Mouse (Mus musculus): ENCODE data around the gene Vdac1. TPM values are rescaled to one million over a fixed set of nuclear protein-coding genes. Genes with fewer than 3 reads are reported as not detected.

Gene Vdac1
- 67.8 TPM for polyA plus RNA-seq (2017; shearing (Covaris generic))

DNA sequence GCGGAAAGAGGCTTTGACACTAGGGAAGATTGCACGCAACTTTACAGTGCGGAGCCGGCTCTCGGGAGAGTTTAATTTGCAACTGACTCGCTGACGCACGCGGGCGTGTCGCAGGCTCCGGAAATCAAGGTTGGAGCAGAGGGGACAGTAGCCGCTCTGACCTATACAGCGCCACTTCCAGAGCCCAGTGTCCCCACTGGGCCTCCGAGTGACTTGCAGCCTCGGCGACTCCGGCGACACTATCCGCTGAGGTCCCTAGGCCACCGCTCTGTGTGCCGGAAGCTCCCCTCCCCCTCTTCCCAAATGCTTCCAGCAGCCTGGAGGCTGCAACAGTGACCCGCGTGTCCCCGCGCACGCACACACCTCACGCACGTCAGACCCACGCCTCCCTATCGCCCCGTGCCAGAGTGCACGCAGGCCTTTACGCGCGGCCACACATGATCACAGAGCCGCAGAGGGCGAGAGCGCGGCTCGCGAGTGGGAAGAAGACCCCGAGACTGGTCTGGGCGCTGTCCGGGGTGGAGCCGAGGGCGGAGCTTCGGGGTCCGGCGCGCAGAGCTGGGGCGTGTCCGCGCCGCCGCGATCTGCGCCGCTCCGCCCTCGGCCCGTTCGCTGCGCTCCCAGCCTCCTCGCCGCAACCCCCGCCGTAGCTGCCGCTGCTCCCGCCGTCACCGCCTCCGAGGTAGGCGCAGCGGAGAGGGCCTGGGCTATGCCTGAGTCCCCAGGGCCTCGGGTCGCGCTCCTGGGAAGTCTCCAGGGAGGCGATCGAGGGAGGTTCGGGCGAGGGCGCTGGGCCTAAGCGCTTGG is at the start of gene Vdac1:
TSS of gene Vdac1 (plus strand) at position 390 of the 807 bp plus-strand sequence.

GRCm38 (mm10) chr11:52395940-52396596 is 35.4 kb downstream of the Vdac1 start, which contains the start of gene 9530068E07Rik:
TSS of gene 9530068E07Rik (plus strand) at chr11:52396428.

Other genes starting within 250 kb of the Vdac1 start
- not detected for gene Olfr1373, start 215.3 kb upstream of the Vdac1 start, polyA plus RNA-seq (2017; shearing (Covaris generic))
- gene Olfr1371, start 146.9 kb upstream of the Vdac1 start, polyA plus RNA-seq (2017; shearing (Covaris generic)): not detected
- gene Skp1a, start 128.9 kb upstream of the Vdac1 start, polyA plus RNA-seq (2017; shearing (Covaris generic)): 259 TPM
- 1,456 TPM for gene Tcf7, start 77.8 kb upstream of the Vdac1 start, polyA plus RNA-seq (2017; shearing (Covaris generic))
- 101 TPM for gene 9530068E07Rik, start 35.6 kb downstream of the Vdac1 start, polyA plus RNA-seq (2017; shearing (Covaris generic))